Mouse (Mus musculus) large intestine, adult 2 months (tissue): ENCODE measurements around the gene Pakap. TPM values are rescaled to one million over a fixed set of nuclear protein-coding genes. Genes with fewer than 3 reads are reported as not detected.
"Not testable (repeated sequence)": the region's sequence is repeated elsewhere in the genome, so short reads cannot be mapped to it uniquely, and the experiment has no call there.

Experiments
- DNase-seq: peaks from one replicate; pipeline ENCODE4 v3.0.0-alpha.2; 2012; ENCODE audit warnings: low read depth, low spot score
- WGBS: fragments of 180-500 bp; shearing (Covaris S2); methylation state at CpG from one replicate; pipeline ENCODE4 v1.1.7; 2018; 5-methylcytosine and 5-hydroxymethylcytosine counted together
- polyA plus RNA-seq: library from polyadenylated mRNA; depleted of rRNA; stranded (reverse); fragments of >200 nt; gene quantifications from 2 replicates; pipeline ENCODE4 v1.2.3, GENCODE M21; 2012

The Pakap gene
- polyA plus RNA-seq, 1 experiment = 0.17 TPM

GRCm38 (mm10) chr4:57883520-57884421 lies 315.8 kb downstream of the Pakap start:
- no peak for DNase-seq
- WGBS = 54% methylated on average over 7 of the region's 7 CpGs

DNA sequence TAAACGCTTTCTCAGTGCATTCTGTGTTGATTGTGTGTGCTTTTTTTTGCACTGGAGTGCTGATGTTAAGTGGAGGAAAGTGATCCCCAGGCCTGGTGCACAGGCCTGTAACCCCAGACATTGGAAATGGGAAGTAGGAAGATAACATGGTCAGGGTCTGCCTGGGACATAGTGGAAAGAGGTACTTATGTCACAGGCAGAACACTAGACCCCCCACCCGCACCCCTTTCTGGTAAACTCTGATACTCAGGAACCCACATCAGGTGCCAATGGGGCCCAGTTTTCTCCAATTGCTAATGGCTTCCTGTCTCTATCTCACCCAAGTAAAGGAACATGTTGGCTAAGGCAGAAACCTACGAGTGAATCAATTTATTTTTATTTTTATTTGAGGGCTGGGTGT lies 316.5 kb downstream of the Pakap start:
- 80% methylated on average over 3 of the region's 3 CpGs for WGBS
- no peak for DNase-seq

DNA sequence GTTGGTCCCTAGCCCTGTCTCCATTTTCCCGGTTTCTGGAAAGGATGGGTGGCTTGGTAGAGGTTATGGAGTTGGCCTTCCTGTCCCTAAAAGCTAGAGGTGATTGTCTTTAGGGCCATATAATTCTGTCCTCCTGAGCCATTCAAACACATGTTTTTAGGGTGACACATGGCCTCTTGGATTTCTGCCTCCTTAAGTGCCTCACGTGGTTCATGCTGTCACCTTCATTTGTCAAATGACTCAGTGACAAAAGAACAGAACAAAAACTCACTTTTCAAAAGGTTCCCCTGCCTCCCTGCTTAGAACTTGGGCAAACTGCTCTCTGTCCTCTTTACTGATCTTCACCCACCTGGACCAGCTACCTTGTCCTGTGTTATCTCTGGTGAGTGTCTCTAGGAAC lies 317.2 kb downstream of the Pakap start:
- 69% methylated on average over 2 of the region's 2 CpGs for WGBS

GRCm38 (mm10) chr4:57886066-57886887 lies 318.3 kb downstream of the Pakap start:
- WGBS = 55% methylated on average over 11 of the region's 11 CpGs
- no peak for DNase-seq

More for the DNA sequence above, 317.2 kb downstream of the Pakap start:
- DNase-seq = no peak

DNA sequence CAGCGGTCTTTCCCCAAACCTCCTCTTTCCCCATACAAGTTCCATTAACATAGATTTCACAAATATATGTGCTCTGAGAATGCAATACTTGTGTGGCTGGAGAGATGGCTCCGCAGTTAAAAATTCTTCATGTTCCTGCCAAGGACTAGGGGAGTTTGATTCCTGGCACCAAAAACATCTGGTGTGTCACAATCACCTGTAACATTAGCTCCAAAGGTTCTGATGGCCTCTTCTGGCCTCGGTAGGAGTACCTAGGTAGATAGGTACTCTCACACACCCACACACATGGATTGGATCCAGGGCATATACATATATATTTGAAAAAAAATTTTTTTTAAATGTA lies 318.9 kb downstream of the Pakap start:
- 90% methylated on average over 3 of the region's 3 CpGs for WGBS
- DNase-seq = no peak

- DNase-seq = no peak
- WGBS = 87% methylated on average over 2 of the region's 2 CpGs
Observed at GRCm38 (mm10) chr4:57888246-57888645, 320.3 kb downstream of the Pakap start.

GRCm38 (mm10) chr4:57888978-57889377 lies 321.0 kb downstream of the Pakap start:
- WGBS = 100% methylated on average over 1 of the region's 1 CpGs
- not testable (repeated sequence) for DNase-seq

GRCm38 (mm10) chr4:57889773-57890172 lies 321.8 kb downstream of the Pakap start:
- no peak for DNase-seq
- 54% methylated on average over 8 of the region's 8 CpGs for WGBS

- 86% methylated on average over 10 of the region's 10 CpGs for WGBS
- DNase-seq = no peak
Observed at GRCm38 (mm10) chr4:57892001-57892586, 324.1 kb downstream of the Pakap start.

DNA sequence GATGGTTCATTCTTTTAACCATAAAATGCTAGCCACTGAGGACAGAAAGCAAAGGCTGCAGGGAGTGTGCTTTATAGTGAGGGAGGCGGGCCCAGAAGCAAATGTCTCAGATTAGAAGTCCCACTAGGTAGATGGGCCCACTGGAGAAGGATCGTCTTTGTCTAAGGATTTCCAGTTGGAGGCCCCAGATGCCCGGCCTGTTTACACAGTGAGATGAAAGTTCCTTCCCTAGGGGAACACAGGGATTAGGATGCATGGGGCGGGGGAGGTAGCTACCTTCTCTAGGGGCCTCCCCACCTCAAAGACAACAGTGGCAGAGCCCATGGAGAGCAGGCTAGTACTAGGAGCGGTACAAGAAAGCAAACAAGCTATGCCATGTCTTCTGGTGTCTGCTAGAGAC lies 327.2 kb downstream of the Pakap start:
- 44% methylated on average over 5 of the region's 5 CpGs for WGBS
- no peak for DNase-seq

DNA sequence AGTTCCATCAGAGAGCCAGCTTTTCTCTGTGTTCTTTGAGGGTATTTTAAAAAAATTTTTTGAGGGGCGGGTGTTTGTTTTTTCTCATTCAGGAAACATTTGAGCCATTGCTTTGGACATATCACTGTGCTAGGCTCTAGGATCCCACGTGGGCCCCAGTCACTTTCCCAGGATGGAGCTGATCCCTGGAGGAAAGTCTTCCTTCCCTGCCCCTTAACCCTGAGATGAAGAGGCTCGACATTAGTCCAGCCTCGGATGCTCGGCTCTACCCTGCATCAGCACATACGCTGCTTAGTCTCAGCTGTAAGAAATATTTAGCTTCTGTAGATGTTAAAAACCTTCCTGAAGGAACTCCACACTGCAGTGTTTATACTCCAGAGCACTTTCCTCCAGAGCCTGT lies 327.9 kb downstream of the Pakap start:
- WGBS = 55% methylated on average over 6 of the region's 6 CpGs
- no peak for DNase-seq

DNA sequence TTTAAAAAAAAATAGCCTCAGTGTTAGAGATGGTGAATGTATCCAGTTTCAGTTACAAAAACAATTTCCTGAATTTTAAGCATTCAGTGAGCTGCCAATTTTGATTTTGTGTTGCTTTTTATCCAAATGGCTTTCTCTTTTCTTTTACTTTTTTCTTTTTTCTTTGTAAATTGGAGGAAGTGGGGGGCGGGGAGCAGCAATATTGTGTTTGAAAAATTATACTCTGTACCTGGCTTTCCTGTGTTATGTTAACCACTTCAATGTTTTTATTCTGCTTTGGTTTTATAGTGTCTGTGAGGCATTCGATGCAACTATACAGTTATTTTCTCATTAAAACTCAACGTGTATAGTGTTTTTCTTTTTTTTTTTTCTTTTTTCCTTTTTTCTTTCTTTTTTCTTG lies 328.7 kb downstream of the Pakap start:
- DNase-seq = no peak
- WGBS = 71% methylated on average over 3 of the region's 3 CpGs

DNA sequence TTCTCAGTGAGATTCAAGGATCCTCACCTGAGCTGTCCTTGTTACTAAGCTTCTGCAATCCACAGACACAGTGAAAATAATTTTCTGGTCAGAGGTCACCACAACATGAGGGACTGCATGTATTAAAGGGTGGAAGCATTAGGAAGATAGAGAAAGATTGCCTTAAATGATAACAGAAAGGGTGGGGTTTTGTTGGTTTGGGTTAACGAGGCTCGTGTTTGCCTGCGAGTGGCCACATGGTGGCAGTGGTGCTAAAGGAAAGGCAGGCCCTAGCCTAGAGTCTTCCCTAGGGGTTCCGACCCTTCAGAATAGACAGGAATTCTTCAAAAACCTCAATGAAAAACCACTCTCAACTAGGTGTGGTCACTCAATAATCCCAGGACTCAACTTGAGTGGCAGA lies 333.2 kb downstream of the Pakap start:
- 3% methylated on average over 4 of the region's 4 CpGs for WGBS
- DNase-seq = no peak

DNA sequence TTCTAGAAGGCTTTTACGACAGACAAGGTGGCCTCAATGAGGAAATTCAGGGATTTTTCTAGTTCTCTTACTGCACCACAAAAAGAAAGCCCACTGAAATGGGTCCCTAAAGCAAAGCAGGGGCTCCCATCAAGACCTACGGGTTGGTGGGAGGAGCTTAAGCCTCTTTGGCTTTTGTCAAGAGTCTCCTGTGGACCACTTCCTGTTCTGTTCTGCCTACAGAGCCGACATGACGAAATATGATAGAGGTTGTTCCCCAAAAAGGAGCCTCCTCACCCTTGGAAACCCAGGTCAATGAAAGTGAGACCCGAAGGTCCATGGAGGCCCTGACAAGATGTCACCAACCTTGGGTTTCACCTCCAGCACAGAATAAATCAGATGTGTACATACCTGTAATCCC lies 334.6 kb downstream of the Pakap start:
- WGBS = 70% methylated on average over 5 of the region's 5 CpGs
- no peak for DNase-seq

GRCm38 (mm10) chr4:57904211-57904610 lies 336.2 kb downstream of the Pakap start:
- no peak for DNase-seq
- WGBS = 4% methylated on average over 5 of the region's 5 CpGs

- no peak for DNase-seq
- 24% methylated on average over 9 of the region's 9 CpGs for WGBS
Observed at GRCm38 (mm10) chr4:57904638-57905037, 336.7 kb downstream of the Pakap start.

- DNase-seq = no peak
- WGBS = 44% methylated on average over 2 of the region's 2 CpGs
Observed at GRCm38 (mm10) chr4:57906708-57907107, 338.7 kb downstream of the Pakap start.

DNA sequence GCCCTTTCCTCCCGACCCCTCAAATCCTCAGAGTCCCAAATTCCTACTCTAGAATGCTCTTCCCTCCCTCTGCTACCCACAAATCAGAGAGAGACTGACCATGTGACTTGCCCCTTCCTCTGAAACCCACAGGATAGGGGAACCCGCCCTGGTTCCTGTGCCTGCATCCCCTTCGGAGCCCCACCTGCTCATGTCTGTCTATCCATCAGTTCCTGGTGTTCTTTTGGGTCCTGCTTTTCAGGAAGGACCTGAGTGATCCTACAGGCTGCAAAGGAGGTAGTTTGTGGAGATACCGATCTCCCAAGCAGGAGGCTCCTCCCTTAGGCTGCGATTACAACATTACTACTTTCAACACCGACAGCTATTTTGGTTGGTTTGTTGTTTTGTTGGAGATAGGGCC lies 340.9 kb downstream of the Pakap start:
- WGBS = 62% methylated on average over 6 of the region's 6 CpGs
- DNase-seq = no peak

DNA sequence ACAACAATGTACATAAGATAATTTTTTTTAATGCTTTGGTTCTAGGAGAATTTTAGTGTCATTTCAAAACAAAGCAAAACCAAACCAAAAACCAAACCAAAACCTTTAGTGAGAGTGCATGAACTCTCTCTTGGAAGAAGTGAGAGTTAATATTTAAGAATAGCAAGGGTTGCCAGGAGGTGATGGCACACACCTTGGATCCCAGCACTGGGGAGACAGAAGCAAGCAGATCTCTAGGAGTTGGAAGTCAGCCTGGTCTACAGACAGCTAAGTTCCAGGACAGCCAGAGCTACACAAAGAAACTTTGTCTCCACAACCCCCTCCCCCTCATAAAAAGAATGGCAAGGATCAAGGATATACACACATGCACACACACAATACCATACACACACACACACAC lies 345.0 kb downstream of the Pakap start:
- DNase-seq = no peak
